Mouse (Mus musculus) MN1 (cell line): ENCODE results near the gene Tcp11l2.
A peak's percentile ranks its signal among the peaks of the same experiment; 100 is the strongest.

Experiments used
- DNase-seq: peaks from one replicate; pipeline ENCODE4 v3.0.0-alpha.2; 2016; ENCODE audit warnings: low spot score

Tcp11l2 gene

GRCm38 (mm10) chr10:84558511-84558910 lies 17.9 kb upstream of the Tcp11l2 start:
- DNase-seq = no peak

GRCm38 (mm10) chr10:84559986-84560385 lies 16.4 kb upstream of the Tcp11l2 start:
- DNase-seq = no peak

GRCm38 (mm10) chr10:84562121-84562520 lies 14.3 kb upstream of the Tcp11l2 start:
- no peak for DNase-seq

GRCm38 (mm10) chr10:84562567-84563554 lies 13.6 kb upstream of the Tcp11l2 start:
- DNase-seq = no peak

GRCm38 (mm10) chr10:84564427-84564826 lies 12.0 kb upstream of the Tcp11l2 start:
- no peak for DNase-seq

- no peak for DNase-seq
These were observed 5.3 kb upstream of the Tcp11l2 start for GRCm38 (mm10) chr10:84571052-84571639.

GRCm38 (mm10) chr10:84573671-84574420 lies 2.6 kb upstream of the Tcp11l2 start:
- no peak for DNase-seq

- no peak for DNase-seq
These were observed 414 bp upstream of the Tcp11l2 start for GRCm38 (mm10) chr10:84576029-84576394.

- DNase-seq = peak; percentile 88
These were observed 773 bp downstream of the Tcp11l2 start for GRCm38 (mm10) chr10:84577071-84577727.

GRCm38 (mm10) chr10:84578738-84579137 lies 2.3 kb downstream of the Tcp11l2 start:
- no peak for DNase-seq

- no peak for DNase-seq
These were observed 3.1 kb downstream of the Tcp11l2 start for GRCm38 (mm10) chr10:84579527-84579926.

GRCm38 (mm10) chr10:84581191-84581590 lies 4.8 kb downstream of the Tcp11l2 start:
- peak; percentile 24 for DNase-seq

- peak; percentile 28 for DNase-seq
These were observed 5.8 kb downstream of the Tcp11l2 start for GRCm38 (mm10) chr10:84582236-84582635.

- DNase-seq = peak; percentile 40
These were observed 8.2 kb downstream of the Tcp11l2 start for GRCm38 (mm10) chr10:84584451-84585293.

GRCm38 (mm10) chr10:84585294-84585650 lies 8.8 kb downstream of the Tcp11l2 start:
- no peak for DNase-seq

- no peak for DNase-seq
These were observed 14.5 kb downstream of the Tcp11l2 start for GRCm38 (mm10) chr10:84590956-84591355.

GRCm38 (mm10) chr10:84591640-84592148 lies 15.3 kb downstream of the Tcp11l2 start:
- DNase-seq = no peak

GRCm38 (mm10) chr10:84592745-84593144 lies 16.3 kb downstream of the Tcp11l2 start:
- DNase-seq = peak; percentile 10

- DNase-seq = peak; percentile 61
These were observed 20.8 kb downstream of the Tcp11l2 start for GRCm38 (mm10) chr10:84597127-84597785.

- no peak for DNase-seq
These were observed 21.7 kb downstream of the Tcp11l2 start for GRCm38 (mm10) chr10:84598172-84598571.
